Mouse (Mus musculus) ES-E14 (cell line): ENCODE measurements around the gene Naa15.

ENCODE experiments used
- CHD2 ChIP-seq: IDR thresholded peaks from 2 replicates; pipeline ENCODE4 v1.6.1; 2014; ENCODE audit warnings: mild to moderate bottlenecking, low read depth, low read length, inconsistent platforms
- HCFC1 ChIP-seq: IDR thresholded peaks from 2 replicates; pipeline ENCODE4 v1.6.1; 2012; ENCODE audit warnings: low read length, inconsistent platforms, borderline replicate concordance; ENCODE audit not compliant: insufficient read depth
- MAFK ChIP-seq: IDR thresholded peaks from 2 replicates; pipeline ENCODE4 v1.6.1; 2014; ENCODE audit warnings: mild to moderate bottlenecking, low read depth, low read length, inconsistent platforms; ENCODE audit not compliant: insufficient read depth
- ZC3H11A ChIP-seq: IDR thresholded peaks from 2 replicates; pipeline ENCODE4 v1.6.1; 2012; ENCODE audit warnings: low read depth, mild to moderate bottlenecking, inconsistent platforms, low read length, borderline replicate concordance
- ZNF384 ChIP-seq: IDR thresholded peaks from 2 replicates; pipeline ENCODE4 v1.6.1; 2012; ENCODE audit warnings: low read depth, low read length, inconsistent platforms

DNA sequence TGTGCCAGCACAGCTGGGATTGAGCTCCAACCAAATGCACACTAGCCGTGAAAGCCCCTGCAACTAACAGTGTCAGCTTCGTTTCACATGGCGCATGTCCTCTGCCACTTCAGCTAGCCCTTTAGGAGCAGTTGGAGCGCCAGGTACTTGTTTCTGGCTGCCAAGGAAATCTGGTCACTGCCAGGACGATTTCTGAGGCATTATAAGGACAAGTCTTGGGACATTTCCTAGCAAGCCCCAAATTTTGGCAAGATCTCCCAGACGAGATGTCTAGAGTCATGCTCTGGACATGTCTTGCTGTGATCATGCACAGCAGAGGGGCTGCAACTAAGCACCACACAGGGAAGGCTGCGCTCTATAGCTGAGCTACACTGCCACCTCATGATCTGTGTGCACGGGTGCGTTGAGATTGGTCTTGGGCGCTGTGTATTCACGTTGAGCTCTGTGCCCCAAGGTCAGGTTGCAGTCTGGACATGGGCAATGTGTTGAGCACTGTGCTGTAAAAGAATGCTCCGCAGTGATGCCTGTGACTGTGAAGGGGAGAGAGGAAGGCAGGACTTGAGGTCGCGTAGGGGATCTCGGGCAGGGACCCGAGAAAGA lies 110.3 kb downstream of the Naa15 start:
- TF ChIP-seq ZNF384: no peak
- TF ChIP-seq HCFC1: no peak
- no peak for TF ChIP-seq ZC3H11A
- no peak for TF ChIP-seq CHD2
- TF ChIP-seq MAFK: no peak
